Mouse (Mus musculus) lung, postnatal 0 days (tissue): ENCODE measurements at regions not wholly inside any gene's neighbourhood (a gene's known extent, or its start where the extent isn't known, plus 50 kb on each side); places are given as distances from the start of the nearest gene placed in this dataset.

Experiments used
- ATAC-seq: fragments of 200-750 bp; cut with Nextera tagmentation; 2 replicates; pipeline ENCODE4 v1.8.0; 2017; ENCODE audit warnings: moderate library complexity
- DNase-seq: peaks from one replicate; pipeline ENCODE4 v3.0.0-alpha.2; 2016; ENCODE audit warnings: low spot score
- H3K27ac ChIP-seq: fragments of 300-500 bp; sonication (generic); 2 replicates; pipeline ENCODE4 v1.5.1; 2014; ENCODE audit warnings: antibody characterized with exemption, mild to moderate bottlenecking, low read length, mixed read lengths
- H3K27me3 ChIP-seq: fragments of 300-500 bp; sonication (generic); replicated peaks from 2 replicates; pipeline ENCODE4 v1.6.1; 2014; ENCODE audit warnings: low read length, mixed read lengths; ENCODE audit not compliant: insufficient read depth
- H3K36me3 ChIP-seq: fragments of 300-500 bp; sonication (generic); 2 replicates; pipeline ENCODE4 v1.6.1; 2014; ENCODE audit warnings: low read length, mixed read lengths; ENCODE audit not compliant: insufficient read depth
- H3K4me1 ChIP-seq: fragments of 300-500 bp; sonication (generic); 2 replicates; pipeline ENCODE4 v1.6.1; 2014; ENCODE audit warnings: antibody characterized with exemption, low read depth, low read length, mixed read lengths; ENCODE audit not compliant: insufficient read depth
- H3K4me2 ChIP-seq: fragments of 300-500 bp; sonication (generic); replicated peaks from 2 replicates; pipeline ENCODE4 v1.6.1; 2014; ENCODE audit warnings: low read depth, mild to moderate bottlenecking, low read length, moderate library complexity, mixed read lengths
- H3K4me3 ChIP-seq: fragments of 300-500 bp; sonication (generic); 2 replicates; pipeline ENCODE4 v1.5.1; 2014; ENCODE audit warnings: low read depth, low read length
- H3K9ac ChIP-seq: fragments of 300-500 bp; sonication (generic); replicated peaks from 2 replicates; pipeline ENCODE4 v1.6.1; 2014; ENCODE audit warnings: low read depth, mild to moderate bottlenecking
- H3K9me3 ChIP-seq: fragments of 300-500 bp; sonication (generic); 2 replicates; pipeline ENCODE4 v1.6.1; 2016; ENCODE audit warnings: low read length, mixed read lengths
- CTCF ChIP-seq: IDR thresholded peaks from 2 replicates; pipeline ENCODE4 v1.5.1; 2016; ENCODE audit warnings: antibody characterized with exemption, mild to moderate bottlenecking
- EP300 ChIP-seq: IDR thresholded peaks from 2 replicates; pipeline ENCODE4 v1.6.1; 2016; ENCODE audit warnings: antibody characterized with exemption, mild to moderate bottlenecking, control low read depth
- WGBS: fragments of 180-500 bp; shearing (Covaris S2); extraction: QIAGEN DNeasy Blood & Tissue Kit; methylation state at CpG from one replicate; pipeline ENCODE4 v1.1.7; 2014; 5-methylcytosine and 5-hydroxymethylcytosine counted together

DNA sequence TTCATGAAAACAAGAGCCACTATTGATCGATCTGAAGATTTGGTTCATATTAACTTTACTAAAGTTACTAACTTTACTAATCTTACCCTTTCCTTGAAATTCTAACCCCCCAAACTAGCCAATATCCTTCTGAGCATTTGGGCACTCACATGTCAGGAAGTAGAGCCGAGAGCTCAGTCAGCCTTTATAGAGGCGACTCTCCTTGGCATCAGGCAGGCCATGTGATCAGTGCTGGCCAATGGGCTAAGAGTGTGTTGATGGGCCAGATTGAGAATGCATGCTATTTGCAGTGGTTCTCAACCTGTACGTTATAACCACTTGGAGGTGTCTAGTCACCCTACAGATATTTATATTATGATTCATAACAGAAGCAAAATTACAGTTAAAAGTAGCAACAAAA is 69.6 kb upstream of the Slc35b4 start:
- TF ChIP-seq CTCF (no peak), EP300 (no peak)
- H3K4me1 ChIP-seq, result no peaks in the 10 kb centered on the region
- no peak for ATAC-seq
- no peak overlapping the region for H3K4me2 ChIP-seq
- no peaks in the 10 kb centered on the region for H3K36me3 ChIP-seq
- 70% methylated on average over 4 of the region's 4 CpGs for WGBS
- no peaks in the 10 kb centered on the region for H3K27me3 ChIP-seq
- H3K4me3 ChIP-seq, result no peak overlapping the region
- no peak overlapping the region for H3K9ac ChIP-seq
- no peak for DNase-seq
- no peaks in the 10 kb centered on the region for H3K9me3 ChIP-seq
- H3K27ac ChIP-seq, result no peak overlapping the region

- Histone ChIP-seq H3K27me3 (no peaks in the 10 kb centered on the region), H3K4me2 (no peak overlapping the region), H3K27ac (no peak overlapping the region), H3K9me3 (no peaks in the 10 kb centered on the region), H3K4me3 (no peak overlapping the region), H3K4me1 (no peaks in the 10 kb centered on the region), H3K9ac (no peak overlapping the region), H3K36me3 (no peaks in the 10 kb centered on the region)
- ATAC-seq (no peak), DNase-seq (no peak)
- TF ChIP-seq CTCF (no peak), EP300 (no peak)
- WGBS, result 47% methylated on average over 3 of the region's 3 CpGs
Observed at GRCm38 (mm10) chr6:34243001-34243400, 66.1 kb upstream of the Slc35b4 start.

GRCm38 (mm10) chr6:34242486-34242885 is 65.6 kb upstream of the Slc35b4 start:
- no peak overlapping the region for H3K9ac ChIP-seq
- TF ChIP-seq EP300 (no peak), CTCF (no peak)
- H3K4me1 ChIP-seq, result no peaks in the 10 kb centered on the region
- no peaks in the 10 kb centered on the region for H3K27me3 ChIP-seq
- no peak overlapping the region for H3K4me3 ChIP-seq
- no peaks in the 10 kb centered on the region for H3K9me3 ChIP-seq
- WGBS, result 26% methylated on average over 9 of the region's 9 CpGs
- no peak for DNase-seq
- no peaks in the 10 kb centered on the region for H3K36me3 ChIP-seq
- no peak overlapping the region for H3K4me2 ChIP-seq
- no peak for ATAC-seq
- H3K27ac ChIP-seq, result no peak overlapping the region

GRCm38 (mm10) chr6:34235132-34235531 is 58.2 kb upstream of the Slc35b4 start:
- DNase-seq (peak; percentile 32), ATAC-seq (no peak)
- Histone ChIP-seq H3K9ac (no peak overlapping the region), H3K4me1 (no peaks in the 10 kb centered on the region), H3K4me2 (no peak overlapping the region), H3K36me3 (no peaks in the 10 kb centered on the region), H3K4me3 (no peak overlapping the region), H3K27me3 (no peaks in the 10 kb centered on the region), H3K27ac (no peak overlapping the region), H3K9me3 (no peaks in the 10 kb centered on the region)
- TF ChIP-seq EP300 (no peak), CTCF (no peak)
- 52% methylated on average over 10 of the region's 10 CpGs for WGBS

GRCm38 (mm10) chr6:34234443-34235020 is 57.6 kb upstream of the Slc35b4 start:
- WGBS, result 71% methylated on average over 5 of the region's 5 CpGs
- no peaks in the 10 kb centered on the region for H3K9me3 ChIP-seq
- H3K27ac ChIP-seq, result no peak overlapping the region
- no peak overlapping the region for H3K4me3 ChIP-seq
- H3K36me3 ChIP-seq, result no peaks in the 10 kb centered on the region
- TF ChIP-seq CTCF (no peak), EP300 (no peak)
- H3K4me2 ChIP-seq, result no peak overlapping the region
- no peaks in the 10 kb centered on the region for H3K4me1 ChIP-seq
- no peaks in the 10 kb centered on the region for H3K27me3 ChIP-seq
- no peak for DNase-seq
- H3K9ac ChIP-seq, result no peak overlapping the region
- no peak for ATAC-seq

- Histone ChIP-seq H3K9ac (no peak overlapping the region), H3K27ac (no peak overlapping the region), H3K9me3 (no peaks in the 10 kb centered on the region), H3K4me3 (no peak overlapping the region), H3K4me1 (no peaks in the 10 kb centered on the region), H3K27me3 (no peaks in the 10 kb centered on the region), H3K36me3 (no peaks in the 10 kb centered on the region), H3K4me2 (no peak overlapping the region)
- 23% methylated on average over 13 of the region's 13 CpGs for WGBS
- TF ChIP-seq EP300 (no peak), CTCF (peak; percentile 86)
- peak; percentile 61 for DNase-seq
- ATAC-seq, result no peak
Observed at GRCm38 (mm10) chr6:34230768-34231381, 54.0 kb upstream of the Slc35b4 start.
